Mouse (Mus musculus) cerebellum, adult 11-12 months (tissue): Measurements from ENCODE around the gene Olfr218.
"Not testable (repeated sequence)": the region's sequence is repeated elsewhere in the genome, so short reads cannot be mapped to it uniquely, and the experiment has no call there.

Experiments
- DNase-seq: peaks from one replicate; pipeline ENCODE4 v3.0.0; 2022

The Olfr218 gene

DNA sequence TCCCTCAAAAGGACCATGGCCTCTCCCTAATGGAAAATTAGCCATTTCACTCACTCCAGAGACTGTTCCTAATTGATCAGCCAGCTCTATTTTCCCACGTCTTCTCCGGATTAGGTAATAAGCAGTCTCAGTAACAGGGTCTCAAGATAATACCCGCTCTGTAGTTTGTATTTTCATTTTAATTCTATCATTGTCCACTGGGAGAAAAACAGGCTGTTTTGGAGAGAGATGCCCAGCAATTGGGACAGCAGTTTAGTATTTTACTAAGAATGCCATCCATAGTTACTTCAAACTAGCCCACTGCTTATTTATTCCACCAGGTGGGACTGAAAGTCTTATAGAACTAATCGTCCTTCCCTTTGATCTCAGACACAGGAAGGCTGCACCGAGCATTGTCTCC, at the start of gene Olfr218:
Gene Olfr218, plus strand, starts transcription at position 301 of the 400 bp plus-strand sequence.
- DNase-seq, result no peak

DNA sequence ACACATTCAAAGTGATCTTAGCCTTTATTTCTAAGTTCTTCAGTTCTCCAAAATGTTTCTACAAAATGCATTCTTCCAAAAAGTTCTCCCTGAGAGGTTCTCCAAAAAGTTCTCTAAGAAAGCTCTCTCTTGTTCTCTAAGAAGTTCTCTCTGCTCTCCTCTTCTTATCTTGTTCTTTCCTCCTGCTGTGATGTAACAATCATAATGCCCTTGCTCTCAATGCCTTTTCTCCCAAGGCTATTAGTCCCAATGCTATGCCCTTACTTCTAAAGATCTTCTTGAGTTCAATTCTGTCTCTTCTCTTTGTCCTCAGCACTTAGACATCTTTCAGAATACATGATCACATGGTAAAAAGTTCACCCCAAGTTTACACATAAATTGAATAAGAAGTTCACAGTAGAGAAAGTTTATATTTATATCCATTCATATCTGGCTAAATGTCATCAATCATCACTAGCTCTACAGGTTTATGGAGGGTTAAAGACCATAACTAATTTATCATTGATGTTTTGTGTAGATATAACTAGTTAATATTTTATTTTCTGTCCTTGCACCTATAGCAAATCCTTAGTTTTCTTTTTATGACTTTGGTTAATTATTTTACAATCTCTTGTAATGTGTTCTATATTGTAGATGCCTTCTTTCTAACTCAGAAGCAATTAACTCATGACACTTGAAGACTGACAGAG, 23.3 kb upstream of the Olfr218 start:
- DNase-seq, result no peak

DNA sequence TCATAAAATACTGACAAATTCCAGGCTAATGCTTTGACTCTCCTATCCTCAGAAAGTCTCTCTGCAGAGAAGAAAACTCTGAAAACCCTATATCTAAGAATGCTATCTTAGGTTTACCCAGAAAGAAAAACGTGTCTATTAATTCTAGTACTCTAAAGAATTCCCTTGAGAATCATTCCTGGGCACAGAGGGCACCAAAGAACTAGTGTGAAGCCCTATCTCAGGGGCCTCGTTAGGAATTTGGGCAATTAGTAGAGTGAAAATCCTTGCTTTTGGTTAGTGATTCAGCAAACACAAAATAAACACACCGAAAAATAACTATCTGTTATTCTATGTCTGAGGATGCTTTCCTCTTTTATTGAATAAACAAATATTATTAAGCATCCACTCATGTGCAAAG, 7.1 kb upstream of the Olfr218 start, which contains the start of gene Olfr1406:
Gene Olfr1406, minus strand, starts transcription at position 101 of the 400 bp plus-strand sequence.
- DNase-seq, result no peak

DNA sequence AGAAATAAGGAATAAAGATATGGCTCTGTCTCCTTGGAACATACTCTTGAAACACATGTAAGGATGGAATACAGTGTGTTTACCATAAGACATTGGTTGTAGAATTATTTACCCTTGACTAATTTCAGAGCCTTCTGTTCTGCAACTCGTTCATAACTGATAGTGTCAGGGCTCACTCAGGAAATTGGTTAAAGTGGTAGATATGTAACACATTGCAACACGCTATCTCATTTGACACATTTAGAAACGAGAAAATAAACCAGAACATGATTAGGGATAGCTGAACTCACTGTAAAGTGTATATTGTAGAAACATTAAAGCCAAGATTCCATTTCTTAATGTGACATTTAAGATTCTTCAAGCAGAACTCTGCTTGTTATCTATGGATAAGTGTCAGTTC, 5.5 kb upstream of the Olfr218 start:
- DNase-seq, result no peak

DNA sequence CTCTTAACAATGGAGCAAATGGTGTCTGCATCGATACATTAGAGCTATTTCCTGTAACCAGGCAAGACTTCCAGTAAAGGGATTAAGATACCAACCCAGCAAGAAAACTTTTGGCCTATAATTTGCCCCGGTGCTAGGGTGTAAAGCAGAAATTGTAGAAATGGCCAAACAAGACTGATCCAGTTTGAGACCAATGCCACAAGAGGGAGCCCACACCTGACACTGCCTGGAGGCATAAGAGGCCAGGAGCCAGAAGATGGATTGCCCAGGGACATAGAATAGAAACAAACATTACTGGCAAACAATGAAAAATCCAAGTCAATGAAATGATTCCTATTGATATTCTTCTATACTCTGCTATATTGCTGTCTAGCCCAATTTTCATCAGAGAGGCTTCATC, 1.2 kb upstream of the Olfr218 start:
- no peak for DNase-seq

DNA sequence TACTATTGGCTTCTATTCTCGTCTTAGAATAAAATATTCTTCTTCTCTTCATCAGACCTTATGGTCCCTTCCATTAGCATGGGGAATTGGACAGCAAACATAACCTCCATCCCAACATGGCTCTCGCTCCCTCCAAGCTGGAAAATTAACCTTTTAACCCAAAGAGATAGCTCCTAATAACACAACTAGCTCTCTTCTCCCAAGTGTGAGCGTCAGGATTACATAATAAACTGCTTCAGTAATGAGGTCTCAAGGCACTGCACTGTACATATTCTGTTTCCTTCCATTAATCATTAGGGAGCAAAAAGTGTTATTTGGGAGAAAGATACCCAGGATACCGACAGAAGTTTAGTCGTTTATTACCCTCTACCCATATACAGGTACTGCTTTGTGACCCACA, 14.5 kb downstream of the Olfr218 start, which contains the start of gene Olfr1404:
Gene Olfr1404, plus strand, starts transcription at position 301 of the 400 bp plus-strand sequence.
- DNase-seq, result no peak

DNA sequence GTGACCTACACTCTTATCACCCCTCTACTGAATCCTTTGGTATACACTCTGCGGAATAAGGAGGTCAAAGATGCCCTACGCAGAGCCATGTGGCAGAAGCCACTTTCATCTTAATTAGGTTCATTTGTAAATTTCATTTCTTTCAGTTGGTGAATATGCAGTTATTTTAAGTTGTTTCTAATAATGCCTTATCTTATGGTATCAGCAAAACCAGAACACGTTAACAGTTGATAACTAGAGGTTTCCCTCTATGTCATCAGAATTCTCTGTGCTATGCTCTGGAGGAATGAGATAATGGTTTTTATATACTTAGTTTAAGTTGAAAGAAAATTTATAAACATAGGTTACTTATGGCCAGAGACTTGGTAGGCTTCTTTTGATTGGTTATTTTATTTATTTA, 18.9 kb downstream of the Olfr218 start:
- DNase-seq, result no peak

DNA sequence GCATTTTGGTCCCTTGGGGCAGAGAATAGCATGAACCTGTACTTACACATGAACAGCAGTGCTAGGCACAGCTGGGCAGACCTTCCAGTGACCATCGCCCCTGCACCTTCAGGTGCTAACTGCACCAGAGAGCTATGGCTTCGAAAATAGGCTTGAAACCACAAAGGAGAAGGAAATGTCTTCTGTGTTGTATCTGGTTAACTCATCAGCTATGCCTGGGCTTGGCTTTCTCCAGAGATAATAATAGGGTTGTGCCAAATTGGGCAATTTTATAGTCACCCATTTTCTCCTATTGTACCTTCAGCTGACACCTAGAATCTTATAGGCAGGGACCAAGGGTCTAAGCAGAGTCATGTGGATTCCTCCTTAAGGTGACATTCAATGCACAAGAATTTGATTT, 29.5 kb downstream of the Olfr218 start, which contains the start of gene Fcer1a:
Gene Fcer1a, minus strand, starts transcription at position 134 of the 400 bp plus-strand sequence.
- DNase-seq, result no peak

- not testable (repeated sequence) for DNase-seq
These were observed 39.4 kb downstream of the Olfr218 start for GRCm38 (mm10) chr1:173237004-173237403.

GRCm38 (mm10) chr1:173249888-173250287, 52.3 kb downstream of the Olfr218 start:
- no peak for DNase-seq
